Mouse (Mus musculus) MEL (cell line): ENCODE data around the gene Slc25a19. TPM values are rescaled to one million over a fixed set of nuclear protein-coding genes. Genes with fewer than 3 reads are reported as not detected.
A peak's percentile ranks its signal among the peaks of the same experiment; 100 is the strongest.

Experiments
- DNase-seq: peaks from one replicate; pipeline ENCODE4 v3.0.0; 2011; ENCODE audit warnings: low read depth, low spot score
- H3K27ac ChIP-seq: 2 replicates; pipeline ENCODE4 v1.5.1; 2012; ENCODE audit warnings: low read depth, mild to moderate bottlenecking, control low read depth, low read length, moderate library complexity; ENCODE audit not compliant: control insufficient read depth
- H3K27me3 ChIP-seq, 2 experiments: fragments of 150-350 bp in 1 of 2; sonication (generic) in 1 of 2; 2 replicates each; pipeline ENCODE4 v1.6.1; 2012; ENCODE audit warnings: low read length in 2 of 2, mild to moderate bottlenecking in 2 of 2, improper control_type of control experiment in 1 of 2, moderate library complexity in 1 of 2; ENCODE audit not compliant: insufficient read depth in 2 of 2, control insufficient read depth in 1 of 2
- H3K36me3 ChIP-seq, 2 experiments: 2 replicates each; pipeline ENCODE4 v1.6.1; 2012 to 2014; ENCODE audit warnings: low read length in 2 of 2, improper control_type of control experiment in 1 of 2, inconsistent platforms in 1 of 2, mild to moderate bottlenecking in 1 of 2; ENCODE audit not compliant: insufficient read depth in 2 of 2, control insufficient read depth in 1 of 2
- H3K4me1 ChIP-seq, 2 experiments: fragments of 150-350 bp in 1 of 2; sonication (generic) in 1 of 2; 2 replicates each; pipeline ENCODE4 v1.6.1; 2012; ENCODE audit warnings: low read length in 2 of 2, improper control_type of control experiment in 1 of 2, mild to moderate bottlenecking in 1 of 2; ENCODE audit not compliant: insufficient read depth in 2 of 2, control insufficient read depth in 1 of 2
- H3K4me3 ChIP-seq, 2 experiments: fragments of 150-350 bp in 1 of 2; sonication (generic) in 1 of 2; 2 replicates each; pipeline ENCODE4 v1.5.1; 2012; ENCODE audit warnings: low read depth in 2 of 2, low read length in 2 of 2, mild to moderate bottlenecking in 2 of 2, moderate library complexity in 2 of 2, control low read depth in 1 of 2, improper control_type of control experiment in 1 of 2; ENCODE audit not compliant: control insufficient read depth in 1 of 2, insufficient read depth in 1 of 2
- H3K79me2 ChIP-seq: 2 replicates; pipeline ENCODE4 v1.6.1; 2012; ENCODE audit warnings: mild to moderate bottlenecking, low read length, moderate library complexity; ENCODE audit not compliant: control insufficient read depth, poor library complexity, insufficient read depth
- H3K9ac ChIP-seq: 2 replicates; pipeline ENCODE4 v1.6.1; 2012; ENCODE audit warnings: low read depth, mild to moderate bottlenecking, control low read depth, low read length, moderate library complexity; ENCODE audit not compliant: control insufficient read depth, poor library complexity, severe bottlenecking
- H3K9me3 ChIP-seq: fragments of 150-350 bp; sonication (generic); replicated peaks from 2 replicates; pipeline ENCODE4 v1.6.1; 2012; ENCODE audit warnings: mild to moderate bottlenecking, low read length, improper control_type of control experiment, moderate library complexity; ENCODE audit not compliant: insufficient read depth
- CHD2 ChIP-seq: IDR thresholded peaks from 2 replicates; pipeline ENCODE4 v1.6.1; 2011; ENCODE audit warnings: low read length, improper control_type of control experiment
- CTCF ChIP-seq, 3 experiments: IDR thresholded peaks in 2 of 3; conservative IDR thresholded peaks in 1 of 3; 2 replicates each; pipeline ENCODE4 v1.5.1; 2011 to 2012; ENCODE audit warnings: low read length in 3 of 3, low read depth in 2 of 3, mild to moderate bottlenecking in 2 of 3, improper control_type of control experiment in 1 of 3, inconsistent platforms in 1 of 3, mixed read lengths in 1 of 3, moderate library complexity in 1 of 3; ENCODE audit not compliant: control insufficient read depth in 1 of 3, insufficient read depth in 1 of 3, poor library complexity in 1 of 3, severe bottlenecking in 1 of 3
- ETS1 ChIP-seq: IDR thresholded peaks from 2 replicates; pipeline ENCODE4 v1.6.1; 2012; ENCODE audit warnings: low read depth, mild to moderate bottlenecking, inconsistent platforms, low read length, improper control_type of control experiment, moderate library complexity
- MAFK ChIP-seq: IDR thresholded peaks from 2 replicates; pipeline ENCODE4 v1.6.1; 2011; ENCODE audit warnings: low read depth, mild to moderate bottlenecking, low read length, improper control_type of control experiment, borderline replicate concordance
- MAZ ChIP-seq: IDR thresholded peaks from 2 replicates; pipeline ENCODE4 v1.6.1; 2012; ENCODE audit warnings: low read depth, mild to moderate bottlenecking, inconsistent platforms, low read length, improper control_type of control experiment
- MYC ChIP-seq: IDR thresholded peaks from 2 replicates; pipeline ENCODE4 v1.6.1; 2011; ENCODE audit warnings: low read depth, mild to moderate bottlenecking, low read length, improper control_type of control experiment, moderate library complexity
- RCOR1 ChIP-seq: IDR thresholded peaks from 2 replicates; pipeline ENCODE4 v1.6.1; 2012; ENCODE audit warnings: low read depth, mild to moderate bottlenecking, inconsistent platforms, low read length, improper control_type of control experiment
- SIN3A ChIP-seq: IDR thresholded peaks from 2 replicates; pipeline ENCODE4 v1.6.1; 2012; ENCODE audit warnings: low read length, improper control_type of control experiment, inconsistent platforms
- TAL1 ChIP-seq: IDR thresholded peaks from 2 replicates; pipeline ENCODE4 v1.6.1; 2012; ENCODE audit warnings: mild to moderate bottlenecking, inconsistent platforms, low read length, moderate library complexity, mixed read lengths
- TBP ChIP-seq: IDR thresholded peaks from 2 replicates; pipeline ENCODE4 v1.8.0; 2011; ENCODE audit warnings: low read depth, low read length, improper control_type of control experiment
- TCF12 ChIP-seq: IDR thresholded peaks from 2 replicates; pipeline ENCODE4 v1.6.1; 2014; ENCODE audit warnings: low read depth, mild to moderate bottlenecking, inconsistent platforms, low read length, improper control_type of control experiment, moderate library complexity
- USF1 ChIP-seq: IDR thresholded peaks from 2 replicates; pipeline ENCODE4 v1.6.1; 2014; ENCODE audit warnings: low read depth, mild to moderate bottlenecking, inconsistent platforms, low read length, improper control_type of control experiment, moderate library complexity
- USF2 ChIP-seq, 2 experiments: IDR thresholded peaks; 2 replicates each; pipeline ENCODE4 v1.6.1; 2011 to 2012; ENCODE audit warnings: improper control_type of control experiment in 2 of 2, low read length in 2 of 2, borderline replicate concordance in 1 of 2, inconsistent platforms in 1 of 2, low read depth in 1 of 2, mild to moderate bottlenecking in 1 of 2; ENCODE audit not compliant: insufficient read depth in 1 of 2
- ZC3H11A ChIP-seq: IDR thresholded peaks from 2 replicates; pipeline ENCODE4 v1.6.1; 2012; ENCODE audit warnings: low read depth, mild to moderate bottlenecking, inconsistent platforms, low read length, improper control_type of control experiment
- polyA plus RNA-seq, 2 experiments: library from polyadenylated mRNA; stranded (reverse) in 1 of 2; unstranded in 1 of 2; fragments of >175 nt in 1 of 2; fragments of >200 nt in 1 of 2; gene quantifications; 2 replicates each; pipeline versions ENCODE4 v1.2.1 to v1.2.4; 2012; ENCODE audit warnings: low replicate concordance in 2 of 2, low read depth in 1 of 2; ENCODE audit not compliant: insufficient read length in 2 of 2, insufficient read depth in 1 of 2, missing spikeins in 1 of 2
- total RNA-seq: library from RNA; depleted of rRNA; stranded (reverse); fragments of 300-350 nt; gene quantifications from 2 replicates; pipeline ENCODE4 v1.2.3, GENCODE M21; 2012

The Slc25a19 gene
- total and polyA plus RNA-seq, 3 experiments: 35.3 to 43.1 TPM; not detected in 1

- no peak for TF ChIP-seq ZC3H11A
- no peak for TF ChIP-seq TAL1
- peak; percentile 74; the same call in 1 of the 2 replicates for TF ChIP-seq MAZ
- no peak for TF ChIP-seq MAFK
- TF ChIP-seq, all 39 proteins: peak for 22
Observed at GRCm38 (mm10) chr11:115627705-115628464, at the start of gene Slc25a19 (continued).

GRCm38 (mm10) chr11:115677511-115677910 is 49.4 kb upstream of the Slc25a19 start:
- no peaks in the 10 kb centered on the region for H3K9me3 ChIP-seq
- H3K27me3 ChIP-seq: no peaks in the 10 kb centered on the region
- no peak overlapping the region for H3K4me3 ChIP-seq
- peaks cover 16 to 31% of the 10 kb centered on the region in 2 experiments for H3K4me1 ChIP-seq
- H3K9ac ChIP-seq: no peak overlapping the region
- H3K36me3 ChIP-seq: peaks cover 47 to 51% of the 10 kb centered on the region in 2 experiments
- DNase-seq: no peak
- TF ChIP-seq SIN3A: 0 out of 2 replicates have a peak, but pooled peaks have one; percentile 5
- TF ChIP-seq CTCF (IDR thresholded peaks at IDR 0.05 in 2 of 3, conservative IDR thresholded peaks at IDR 0.05 in 1 of 3; ENCODE audit: control insufficient read depth in 1 of 3, insufficient read depth in 1 of 3, low read depth in 2 of 3, low read length in 3 of 3, poor library complexity in 1 of 3, severe bottlenecking in 1 of 3): no peak
- TF ChIP-seq, all 39 proteins: peak for 1
- H3K27ac ChIP-seq: no peak overlapping the region
- H3K79me2 ChIP-seq: peaks cover 90% of the 10 kb centered on the region

GRCm38 (mm10) chr11:115676738-115677137 is 48.6 kb upstream of the Slc25a19 start:
- no peaks in the 10 kb centered on the region for H3K27me3 ChIP-seq
- peaks cover 16 to 33% of the 10 kb centered on the region in 2 experiments for H3K4me1 ChIP-seq
- peaks cover 46 to 51% of the 10 kb centered on the region in 2 experiments for H3K36me3 ChIP-seq
- peak; percentile 67 for DNase-seq
- H3K27ac ChIP-seq: no peak overlapping the region
- peaks cover 89% of the 10 kb centered on the region for H3K79me2 ChIP-seq
- TF ChIP-seq CHD2 (no peak), TCF12 (no peak), TAL1 (no peak), USF1 (no peak), MYC (no peak), TBP (no peak), RCOR1 (no peak), ZC3H11A (no peak), CTCF (IDR thresholded peaks at IDR 0.05 in 2 of 3, conservative IDR thresholded peaks at IDR 0.05 in 1 of 3; ENCODE audit: control insufficient read depth in 1 of 3, insufficient read depth in 1 of 3, low read depth in 2 of 3, low read length in 3 of 3, poor library complexity in 1 of 3, severe bottlenecking in 1 of 3) (no peak), USF2 (IDR thresholded peaks at IDR 0.05; ENCODE audit: borderline replicate concordance in 1 of 2, insufficient read depth in 1 of 2, low read depth in 1 of 2, low read length in 2 of 2) (no peak), MAZ (no peak), ETS1 (no peak)
- no peak overlapping the region for H3K9ac ChIP-seq
- no peak overlapping the region for H3K4me3 ChIP-seq
- no peaks in the 10 kb centered on the region for H3K9me3 ChIP-seq
